Mouse (Mus musculus) limb, embryonic 13.5 days (tissue): Measurements from ENCODE around the gene Sytl3. TPM values are rescaled to one million over a fixed set of nuclear protein-coding genes. Genes with fewer than 3 reads are reported as not detected.
A peak's percentile ranks its signal among the peaks of the same experiment; 100 is the strongest.
"Not testable (repeated sequence)": the region's sequence is repeated elsewhere in the genome, so short reads cannot be mapped to it uniquely, and the experiment has no call there.

Source experiments
- ATAC-seq: fragments of 200-750 bp; cut with Nextera tagmentation; 2 replicates; pipeline ENCODE4 v1.8.0; 2017; ENCODE audit warnings: low read depth, moderate number of reproducible peaks, moderate TSS enrichment; ENCODE audit not compliant: low FRiP score
- H3K27ac ChIP-seq: fragments of 300-500 bp; sonication (generic); 2 replicates; pipeline ENCODE4 v1.5.1; 2015; ENCODE audit warnings: inconsistent platforms, mild to moderate bottlenecking, moderate library complexity
- H3K27me3 ChIP-seq: fragments of 300-500 bp; sonication (generic); 2 replicates; pipeline ENCODE4 v1.6.1; 2015; ENCODE audit warnings: mild to moderate bottlenecking, inconsistent platforms
- H3K36me3 ChIP-seq: fragments of 300-500 bp; sonication (generic); 2 replicates; pipeline ENCODE4 v1.6.1; 2015; ENCODE audit warnings: inconsistent platforms, mild to moderate bottlenecking, moderate library complexity
- H3K4me1 ChIP-seq: fragments of 300-500 bp; sonication (generic); 2 replicates; pipeline ENCODE4 v1.6.1; 2015; ENCODE audit warnings: inconsistent platforms
- H3K4me2 ChIP-seq: fragments of 300-500 bp; sonication (generic); replicated peaks from 2 replicates; pipeline ENCODE4 v1.6.1; 2015; ENCODE audit warnings: inconsistent platforms, mild to moderate bottlenecking, moderate library complexity
- H3K4me3 ChIP-seq: fragments of 300-500 bp; sonication (generic); 2 replicates; pipeline ENCODE4 v1.5.1; 2015; ENCODE audit warnings: moderate library complexity, mild to moderate bottlenecking, inconsistent platforms
- H3K9ac ChIP-seq: fragments of 300-500 bp; sonication (generic); 2 replicates; pipeline ENCODE4 v1.6.1; 2015; ENCODE audit warnings: mild to moderate bottlenecking, inconsistent platforms
- H3K9me3 ChIP-seq: fragments of 300-500 bp; sonication (generic); 2 replicates; pipeline ENCODE4 v1.6.1; 2016; ENCODE audit warnings: inconsistent platforms
- WGBS: fragments of 180-500 bp; shearing (Covaris S2); methylation state at CpG from one replicate; pipeline ENCODE4 v1.1.7; 2015; 5-methylcytosine and 5-hydroxymethylcytosine counted together
- polyA plus RNA-seq: library from polyadenylated mRNA; unstranded; fragments of >200 nt; fragmentation: Nextera tagmentation; extraction: Ambion mirVana; gene quantifications from 2 replicates; pipeline ENCODE4 v1.2.1, GENCODE M21; 2015

The Sytl3 gene
- not detected in 2 replicates for polyA plus RNA-seq

DNA sequence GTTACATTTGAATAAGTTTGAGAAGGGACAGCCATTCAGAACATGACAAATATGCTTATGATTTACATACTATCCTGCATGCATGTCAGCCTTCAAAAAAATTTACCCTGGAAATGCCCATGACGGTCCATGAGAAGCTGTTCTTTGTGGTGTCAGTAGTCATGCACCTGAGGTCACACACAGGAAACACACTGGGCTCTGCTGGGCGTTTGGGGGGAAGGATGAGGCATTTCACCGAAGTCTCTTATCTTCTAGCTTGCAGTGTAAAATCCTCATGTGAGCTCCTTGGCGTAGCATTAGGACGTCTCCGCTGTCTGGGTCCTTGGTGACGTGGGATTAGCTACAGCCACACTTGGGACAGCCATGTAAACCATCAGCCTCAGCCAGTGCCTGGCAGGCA is at the start of gene Sytl3:
Gene Sytl3 (plus strand): TSS at position 293 of the 400 bp plus-strand sequence.
- H3K4me2 ChIP-seq, H3K36me3 ChIP-seq, H3K9ac ChIP-seq, H3K27ac ChIP-seq, ATAC-seq, H3K27me3 ChIP-seq, H3K4me3 ChIP-seq, H3K9me3 ChIP-seq, H3K4me1 ChIP-seq: not testable (repeated sequence)
- WGBS: 85% methylated on average over 6 of the region's 7 CpGs

DNA sequence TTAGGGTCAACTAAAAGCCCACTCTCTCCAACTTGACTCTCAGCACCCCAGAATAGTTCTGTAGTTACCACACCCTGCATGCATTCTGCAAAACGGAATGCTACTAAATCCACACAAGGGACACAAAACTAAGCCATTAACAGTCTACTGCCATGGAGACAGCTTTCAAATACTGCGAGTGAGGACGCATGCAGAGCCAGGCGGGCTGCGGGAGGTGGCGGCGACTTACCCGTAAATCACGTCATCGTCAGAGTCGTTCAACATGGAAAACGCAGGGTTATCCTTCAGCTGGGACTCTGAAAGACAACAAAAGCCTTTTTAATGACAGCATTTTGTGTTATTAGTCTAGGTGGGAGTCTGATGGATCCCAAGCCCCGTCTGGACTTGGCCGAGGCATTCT is 45.4 kb upstream of the Sytl3 start:
- not testable (repeated sequence) for H3K9ac ChIP-seq, ATAC-seq, H3K4me1 ChIP-seq, H3K9me3 ChIP-seq, H3K27me3 ChIP-seq, H3K4me3 ChIP-seq, H3K27ac ChIP-seq, H3K36me3 ChIP-seq, H3K4me2 ChIP-seq
- WGBS: 71% methylated on average over 11 of the region's 14 CpGs

GRCm38 (mm10) chr17:6614316-6614715 is 44.6 kb upstream of the Sytl3 start:
- not testable (repeated sequence) for H3K9me3 ChIP-seq, H3K4me1 ChIP-seq, H3K4me3 ChIP-seq, H3K27me3 ChIP-seq, ATAC-seq, H3K4me2 ChIP-seq, H3K9ac ChIP-seq, H3K27ac ChIP-seq, H3K36me3 ChIP-seq
- 70% methylated on average over 5 of the region's 9 CpGs for WGBS

- H3K9ac ChIP-seq, H3K27ac ChIP-seq, H3K4me2 ChIP-seq, H3K36me3 ChIP-seq, ATAC-seq, H3K27me3 ChIP-seq, H3K4me3 ChIP-seq, H3K9me3 ChIP-seq, H3K4me1 ChIP-seq: not testable (repeated sequence)
- 96% methylated on average over 9 of the region's 9 CpGs for WGBS
Observed at GRCm38 (mm10) chr17:6616731-6617130, 42.2 kb upstream of the Sytl3 start.

DNA sequence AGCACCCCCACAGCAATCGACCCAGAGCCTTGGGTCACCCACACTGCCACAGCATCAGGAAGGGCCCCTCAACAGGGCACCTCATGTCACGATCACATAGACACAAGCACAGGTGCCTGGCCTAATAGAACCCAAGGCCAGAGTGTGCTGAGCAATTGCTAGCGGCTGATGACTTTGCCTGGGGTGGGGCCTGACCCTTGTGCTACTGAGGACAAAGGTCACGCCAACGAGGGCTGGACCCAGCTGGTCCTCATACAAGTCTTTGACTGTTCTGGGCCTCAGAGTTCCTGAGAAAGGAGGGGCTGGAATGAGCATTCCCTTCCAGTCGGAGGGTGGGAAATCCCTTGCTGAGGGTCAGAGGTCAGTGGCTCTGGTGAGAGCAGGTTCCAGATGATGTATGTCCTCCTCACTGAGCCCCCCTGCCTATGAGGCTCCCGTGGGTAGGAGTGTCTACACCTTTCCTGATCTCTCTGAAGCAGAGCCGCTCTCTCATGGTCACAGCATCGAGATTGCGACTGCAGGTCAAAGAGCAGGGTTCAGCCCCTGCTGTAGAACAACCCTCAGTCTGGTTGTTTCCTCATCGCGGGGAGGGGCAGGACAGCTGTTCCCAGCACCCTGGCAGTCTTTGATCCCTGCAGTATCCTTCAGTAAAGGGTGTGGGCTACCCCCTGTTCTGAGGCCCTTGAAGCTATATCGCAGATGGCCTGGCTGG is 41.0 kb upstream of the Sytl3 start:
- not testable (repeated sequence) for H3K36me3 ChIP-seq, H3K9me3 ChIP-seq, H3K4me2 ChIP-seq, H3K4me3 ChIP-seq, H3K4me1 ChIP-seq, H3K9ac ChIP-seq, H3K27ac ChIP-seq, H3K27me3 ChIP-seq
- peak; percentile 20; the same call in 1 of the 2 replicates for ATAC-seq
- 41% methylated on average over 8 of the region's 13 CpGs for WGBS

DNA sequence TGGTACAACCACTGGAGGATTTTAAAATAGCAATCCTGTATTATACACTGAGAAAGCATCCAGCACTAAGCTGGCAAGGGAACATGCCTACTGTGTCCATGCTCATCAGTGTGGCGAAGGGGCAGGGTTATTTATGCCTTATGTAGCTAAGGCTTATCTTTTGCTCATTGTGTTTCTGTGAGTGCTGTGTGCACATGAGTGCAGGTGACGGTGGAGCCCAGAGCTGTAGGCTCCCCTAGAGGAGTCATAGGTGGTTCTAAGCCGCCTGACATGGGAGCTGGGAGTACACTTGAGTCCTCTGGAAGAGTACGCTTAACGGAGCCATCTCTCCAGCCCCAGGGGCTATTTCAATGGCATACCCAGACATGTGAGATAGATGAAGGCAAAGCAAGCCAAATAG is 39.6 kb upstream of the Sytl3 start:
- not testable (repeated sequence) for H3K4me2 ChIP-seq, H3K4me1 ChIP-seq, H3K9ac ChIP-seq, H3K27me3 ChIP-seq, H3K27ac ChIP-seq, H3K36me3 ChIP-seq, ATAC-seq, H3K4me3 ChIP-seq, H3K9me3 ChIP-seq
- WGBS: 83% methylated on average over 5 of the region's 5 CpGs

GRCm38 (mm10) chr17:6620035-6620434 is 38.9 kb upstream of the Sytl3 start:
- not testable (repeated sequence) for ATAC-seq, H3K4me2 ChIP-seq, H3K27me3 ChIP-seq, H3K4me1 ChIP-seq, H3K4me3 ChIP-seq, H3K9ac ChIP-seq, H3K27ac ChIP-seq, H3K36me3 ChIP-seq, H3K9me3 ChIP-seq
- 76% methylated on average over 6 of the region's 6 CpGs for WGBS

- not testable (repeated sequence) for H3K4me3 ChIP-seq, H3K9me3 ChIP-seq, H3K27me3 ChIP-seq, H3K4me2 ChIP-seq, H3K9ac ChIP-seq, H3K4me1 ChIP-seq, H3K27ac ChIP-seq, H3K36me3 ChIP-seq, ATAC-seq
- WGBS: 78% methylated on average over 18 of the region's 20 CpGs
Observed at GRCm38 (mm10) chr17:6620730-6621451, 38.0 kb upstream of the Sytl3 start.

DNA sequence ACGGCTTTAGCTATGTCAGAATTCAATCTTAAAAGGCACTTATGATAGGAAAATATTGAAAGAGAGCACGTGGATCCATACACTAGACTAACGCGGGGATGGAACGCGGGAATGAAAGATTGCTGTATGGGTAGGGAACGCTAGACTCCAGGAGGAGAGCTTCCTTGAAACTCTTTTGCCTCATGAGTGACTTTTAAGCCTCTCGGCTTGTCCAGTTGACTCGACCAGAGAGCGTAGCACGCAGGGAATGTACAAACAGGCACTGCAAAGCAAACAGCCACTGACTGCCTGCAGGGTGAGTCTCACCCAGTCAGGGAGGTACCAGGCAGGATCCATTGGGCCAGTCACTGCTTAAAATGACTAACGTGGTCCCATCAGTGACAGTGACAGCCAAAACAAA is 36.9 kb upstream of the Sytl3 start:
- not testable (repeated sequence) for H3K9me3 ChIP-seq, H3K27me3 ChIP-seq, H3K36me3 ChIP-seq, H3K4me3 ChIP-seq, H3K9ac ChIP-seq, H3K4me2 ChIP-seq, H3K4me1 ChIP-seq, ATAC-seq, H3K27ac ChIP-seq
- WGBS: 92% methylated on average over 11 of the region's 12 CpGs

DNA sequence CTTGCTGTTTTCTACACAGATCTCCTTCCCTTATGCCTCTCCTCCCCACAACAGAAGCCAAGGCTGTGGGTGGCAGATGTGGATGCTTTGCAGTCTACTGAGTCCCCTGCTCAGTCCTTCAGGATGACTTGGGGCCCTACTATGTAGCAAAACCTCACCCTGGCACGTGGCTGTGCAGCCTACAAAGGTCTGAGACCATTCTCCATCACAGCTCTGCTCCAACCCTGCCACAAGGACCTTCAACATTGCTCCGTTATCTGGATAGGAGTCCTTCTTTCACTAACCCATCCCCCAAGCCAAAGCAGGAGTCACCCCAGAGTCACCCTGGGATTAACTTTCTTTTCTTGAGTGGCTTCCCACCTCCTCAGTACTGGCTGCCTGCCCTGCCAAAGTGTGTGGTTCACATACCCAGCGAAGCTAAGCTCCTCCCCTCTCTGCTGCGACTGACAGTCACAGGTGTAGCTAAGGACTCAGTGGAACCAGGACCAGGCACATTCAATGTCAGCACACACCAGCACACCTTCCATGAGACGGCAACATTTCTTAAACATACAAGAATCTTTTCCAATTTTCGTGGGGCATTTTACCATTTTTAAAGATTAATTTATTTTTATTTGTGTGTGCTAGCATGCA is 33.9 kb upstream of the Sytl3 start:
- not testable (repeated sequence) for H3K9ac ChIP-seq, H3K9me3 ChIP-seq, H3K4me1 ChIP-seq, H3K27me3 ChIP-seq, H3K36me3 ChIP-seq, H3K27ac ChIP-seq, H3K4me2 ChIP-seq, H3K4me3 ChIP-seq
- 45% methylated on average over 2 of the region's 6 CpGs for WGBS
- peak; percentile 59; the same call in 1 of the 2 replicates for ATAC-seq

GRCm38 (mm10) chr17:6630398-6630797 is 28.5 kb upstream of the Sytl3 start:
- H3K27me3 ChIP-seq, H3K36me3 ChIP-seq, ATAC-seq, H3K4me1 ChIP-seq, H3K27ac ChIP-seq, H3K9ac ChIP-seq, H3K4me2 ChIP-seq, H3K4me3 ChIP-seq, H3K9me3 ChIP-seq: not testable (repeated sequence)
- 93% methylated on average over 4 of the region's 4 CpGs for WGBS

DNA sequence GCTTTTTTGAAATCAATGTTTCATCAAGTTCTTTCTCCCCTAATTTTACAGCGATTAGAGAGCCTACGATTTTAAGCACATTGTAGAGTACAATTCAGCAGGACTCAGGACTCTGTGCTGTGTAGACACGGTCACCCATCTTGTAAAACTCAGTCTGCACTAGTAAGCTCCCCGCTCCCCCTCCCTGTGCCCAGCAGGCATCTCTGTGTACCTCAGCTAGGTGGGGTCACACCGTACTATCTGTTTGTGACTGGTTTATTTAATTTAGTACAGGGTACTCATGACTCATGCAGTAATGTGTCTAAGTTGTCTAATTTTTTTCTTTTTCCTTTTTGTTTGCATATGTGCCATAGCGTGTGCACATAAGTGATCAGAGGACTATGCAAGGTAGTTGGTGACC is 26.0 kb upstream of the Sytl3 start:
- 85% methylated on average over 6 of the region's 6 CpGs for WGBS
- not testable (repeated sequence) for H3K9ac ChIP-seq, H3K4me2 ChIP-seq, ATAC-seq, H3K27me3 ChIP-seq, H3K36me3 ChIP-seq, H3K4me3 ChIP-seq, H3K4me1 ChIP-seq, H3K27ac ChIP-seq, H3K9me3 ChIP-seq
